Mouse (Mus musculus): ENCODE measurements around the gene Fat3. TPM values are rescaled to one million over a fixed set of nuclear protein-coding genes. Genes with fewer than 3 reads are reported as not detected.

Fat3 gene
- polyA plus RNA-seq, 1 experiment from 2014 or later: 1.8 TPM

DNA sequence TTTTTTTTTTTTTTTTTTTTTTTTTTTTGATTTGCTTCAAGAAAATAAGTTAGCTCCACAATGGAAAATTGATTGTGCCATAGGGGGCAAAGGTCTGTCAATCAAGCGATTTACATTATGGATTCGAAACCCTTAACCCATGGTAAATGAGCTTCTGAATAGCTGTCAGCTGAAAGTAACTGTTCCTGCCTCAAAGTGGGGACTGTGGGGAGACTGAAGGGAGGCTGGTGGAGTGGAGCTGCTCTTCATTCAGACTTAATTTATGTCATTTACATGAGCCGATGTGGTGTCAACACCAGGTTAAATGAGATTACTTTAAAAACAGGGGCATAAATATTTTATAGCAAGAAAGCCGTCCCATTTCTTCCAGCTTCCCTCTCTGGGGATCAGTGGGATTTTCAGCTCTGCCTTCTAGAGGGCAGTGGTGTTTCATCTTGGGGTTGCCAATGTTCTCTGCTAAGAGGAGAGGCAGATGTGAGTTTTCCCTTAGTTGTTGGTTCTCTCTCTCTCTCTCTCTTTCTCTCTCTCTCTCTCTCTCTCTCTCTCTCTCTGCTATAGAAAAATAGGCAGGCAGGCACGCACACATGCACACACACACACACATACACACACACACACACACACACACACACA is 581.6 kb downstream of the Fat3 start:
- WGBS: 66% methylated on average over 5 of the region's 5 CpGs

DNA sequence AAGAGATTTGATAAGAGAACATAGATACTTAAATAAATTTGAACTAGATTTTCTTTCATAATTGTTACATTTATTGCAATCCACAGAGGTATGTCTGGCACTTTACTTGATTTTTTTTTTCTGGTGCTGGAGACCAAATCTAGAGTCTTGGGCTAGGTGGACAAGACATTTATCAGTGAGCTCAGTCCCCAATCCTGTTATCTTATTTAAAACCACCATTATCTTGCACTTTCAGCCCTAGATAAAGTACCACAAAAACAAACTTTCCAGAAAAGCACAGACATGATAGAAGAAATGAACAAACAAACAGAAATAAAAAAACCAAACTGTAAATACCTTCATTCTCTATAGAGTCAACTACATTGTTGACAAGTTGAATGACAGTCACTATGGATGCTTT is 584.5 kb downstream of the Fat3 start:
- Histone ChIP-seq H3K27ac (replicated peaks in 1 of 2; ENCODE audit: control insufficient read depth in 1 of 2, insufficient read depth in 1 of 2, low read depth in 2 of 2, low read length in 2 of 2) (no peak overlapping the region), H3K36me3 (ENCODE audit: control insufficient read depth, insufficient read depth, low read length) (no peaks in the 10 kb centered on the region), H3K4me2 (ENCODE audit: low read length) (no peak overlapping the region), H3K9me3 (ENCODE audit: control insufficient read depth, low read length) (no peaks in the 10 kb centered on the region), H3K27me3 (ENCODE audit: control insufficient read depth, insufficient read depth, low read length) (no peaks in the 10 kb centered on the region), H3K4me3 (ENCODE audit: control insufficient read depth in 1 of 2, insufficient read depth in 1 of 2, low read depth in 1 of 2, low read length in 2 of 2) (no peak overlapping the region), H3K4me1 (ENCODE audit: control insufficient read depth in 2 of 2, insufficient read depth in 2 of 2, low read length in 2 of 2) (no peaks in the 10 kb centered on the region), H3K9ac (ENCODE audit: low read length) (no peak overlapping the region)
- no peak for ATAC-seq (ENCODE audit: insufficient number of reproducible peaks, insufficient read depth, low FRiP score, low read depth)

More for the DNA sequence above, 581.6 kb downstream of the Fat3 start:
- ATAC-seq (ENCODE audit: insufficient number of reproducible peaks, insufficient read depth, low FRiP score, low read depth): no peak
- H3K9me3 ChIP-seq (ENCODE audit: control insufficient read depth, low read length): no peaks in the 10 kb centered on the region
- no peak overlapping the region for H3K27ac ChIP-seq (replicated peaks in 1 of 2; ENCODE audit: control insufficient read depth in 1 of 2, insufficient read depth in 1 of 2, low read depth in 2 of 2, low read length in 2 of 2)
- no peaks in the 10 kb centered on the region for H3K4me1 ChIP-seq (ENCODE audit: control insufficient read depth in 2 of 2, insufficient read depth in 2 of 2, low read length in 2 of 2)
- H3K9ac ChIP-seq (ENCODE audit: low read length): no peak overlapping the region
- no peak overlapping the region for H3K4me2 ChIP-seq (ENCODE audit: low read length)
- H3K27me3 ChIP-seq (ENCODE audit: control insufficient read depth, insufficient read depth, low read length): no peaks in the 10 kb centered on the region
- H3K36me3 ChIP-seq (ENCODE audit: control insufficient read depth, insufficient read depth, low read length): no peaks in the 10 kb centered on the region
- no peak overlapping the region for H3K4me3 ChIP-seq (ENCODE audit: control insufficient read depth in 1 of 2, insufficient read depth in 1 of 2, low read depth in 1 of 2, low read length in 2 of 2)

DNA sequence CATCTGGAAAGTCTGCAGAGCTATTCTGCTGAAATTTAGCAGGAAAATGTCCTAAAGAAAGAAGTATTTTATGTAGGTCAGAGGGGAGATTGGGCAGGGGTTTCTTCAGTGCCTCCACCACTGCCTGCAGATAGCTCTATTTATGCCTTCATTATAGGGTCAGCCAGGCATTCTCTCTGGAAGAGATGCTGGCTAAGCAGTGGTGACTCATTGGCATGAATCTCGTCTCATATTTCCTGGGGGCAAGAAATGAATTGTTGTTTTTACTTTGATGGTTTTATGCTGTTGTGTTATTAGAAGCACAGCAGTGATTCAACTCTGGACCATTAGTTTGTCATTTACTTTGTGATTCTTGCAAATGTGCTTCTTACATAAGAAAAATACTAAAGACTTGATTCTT is 588.4 kb downstream of the Fat3 start:
- Histone ChIP-seq H3K36me3 (ENCODE audit: control insufficient read depth, insufficient read depth, low read length) (no peaks in the 10 kb centered on the region), H3K27me3 (ENCODE audit: control insufficient read depth, insufficient read depth, low read length) (no peaks in the 10 kb centered on the region), H3K27ac (replicated peaks in 1 of 2; ENCODE audit: control insufficient read depth in 1 of 2, insufficient read depth in 1 of 2, low read depth in 2 of 2, low read length in 2 of 2) (no peak overlapping the region), H3K4me3 (ENCODE audit: control insufficient read depth in 1 of 2, insufficient read depth in 1 of 2, low read depth in 1 of 2, low read length in 2 of 2) (no peak overlapping the region), H3K4me2 (ENCODE audit: low read length) (no peak overlapping the region), H3K9me3 (ENCODE audit: control insufficient read depth, low read length) (no peaks in the 10 kb centered on the region), H3K9ac (ENCODE audit: low read length) (no peak overlapping the region), H3K4me1 (ENCODE audit: control insufficient read depth in 2 of 2, insufficient read depth in 2 of 2, low read length in 2 of 2) (no peaks in the 10 kb centered on the region)
- WGBS: 40% methylated on average over 1 of the region's 1 CpGs
- ATAC-seq (ENCODE audit: insufficient number of reproducible peaks, insufficient read depth, low FRiP score, low read depth): no peak

DNA sequence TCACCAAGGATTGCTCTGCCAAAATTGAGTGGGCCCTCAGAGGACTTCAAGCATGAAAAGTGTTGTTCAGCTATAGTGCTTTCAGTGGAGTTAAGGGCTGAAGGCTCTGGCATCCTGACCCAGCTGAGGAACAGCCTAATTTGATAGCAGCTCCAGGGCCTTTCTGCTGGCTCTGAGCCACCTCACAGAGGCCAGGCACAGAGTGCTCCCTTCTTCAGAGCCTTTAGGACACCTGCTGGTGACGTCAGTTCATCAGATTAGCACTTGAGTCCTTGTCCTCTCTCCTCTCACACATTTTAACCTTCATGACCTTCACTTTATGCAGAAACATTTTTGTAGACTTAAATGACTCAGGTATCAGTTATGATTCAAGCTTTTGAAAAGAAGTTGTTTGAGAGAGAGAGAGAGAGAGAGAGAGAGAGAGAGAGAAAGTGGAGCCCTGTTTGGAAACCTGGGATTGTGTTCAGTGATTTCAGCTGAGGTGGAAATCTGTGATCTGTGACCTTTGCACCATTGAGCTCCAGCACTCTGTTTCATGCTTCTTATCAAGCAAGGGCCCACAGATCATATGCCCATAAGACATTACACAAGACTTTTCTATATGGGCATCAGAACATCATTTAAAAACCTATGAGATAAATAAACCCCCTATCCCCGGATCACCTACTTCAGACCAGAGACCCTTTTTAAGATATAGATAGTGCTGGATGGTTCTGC is 591.5 kb downstream of the Fat3 start:
- WGBS: 33% methylated on average over 2 of the region's 2 CpGs
- ATAC-seq (ENCODE audit: insufficient number of reproducible peaks, insufficient read depth, low FRiP score, low read depth): no peak
- Histone ChIP-seq H3K9ac (ENCODE audit: low read length) (no peak overlapping the region), H3K4me1 (ENCODE audit: control insufficient read depth in 2 of 2, insufficient read depth in 2 of 2, low read length in 2 of 2) (no peaks in the 10 kb centered on the region), H3K4me2 (ENCODE audit: low read length) (no peak overlapping the region), H3K9me3 (ENCODE audit: control insufficient read depth, low read length) (no peaks in the 10 kb centered on the region), H3K27me3 (ENCODE audit: control insufficient read depth, insufficient read depth, low read length) (no peaks in the 10 kb centered on the region), H3K36me3 (ENCODE audit: control insufficient read depth, insufficient read depth, low read length) (no peaks in the 10 kb centered on the region), H3K4me3 (ENCODE audit: control insufficient read depth in 1 of 2, insufficient read depth in 1 of 2, low read depth in 1 of 2, low read length in 2 of 2) (no peak overlapping the region), H3K27ac (replicated peaks in 1 of 2; ENCODE audit: control insufficient read depth in 1 of 2, insufficient read depth in 1 of 2, low read depth in 2 of 2, low read length in 2 of 2) (no peak overlapping the region)

DNA sequence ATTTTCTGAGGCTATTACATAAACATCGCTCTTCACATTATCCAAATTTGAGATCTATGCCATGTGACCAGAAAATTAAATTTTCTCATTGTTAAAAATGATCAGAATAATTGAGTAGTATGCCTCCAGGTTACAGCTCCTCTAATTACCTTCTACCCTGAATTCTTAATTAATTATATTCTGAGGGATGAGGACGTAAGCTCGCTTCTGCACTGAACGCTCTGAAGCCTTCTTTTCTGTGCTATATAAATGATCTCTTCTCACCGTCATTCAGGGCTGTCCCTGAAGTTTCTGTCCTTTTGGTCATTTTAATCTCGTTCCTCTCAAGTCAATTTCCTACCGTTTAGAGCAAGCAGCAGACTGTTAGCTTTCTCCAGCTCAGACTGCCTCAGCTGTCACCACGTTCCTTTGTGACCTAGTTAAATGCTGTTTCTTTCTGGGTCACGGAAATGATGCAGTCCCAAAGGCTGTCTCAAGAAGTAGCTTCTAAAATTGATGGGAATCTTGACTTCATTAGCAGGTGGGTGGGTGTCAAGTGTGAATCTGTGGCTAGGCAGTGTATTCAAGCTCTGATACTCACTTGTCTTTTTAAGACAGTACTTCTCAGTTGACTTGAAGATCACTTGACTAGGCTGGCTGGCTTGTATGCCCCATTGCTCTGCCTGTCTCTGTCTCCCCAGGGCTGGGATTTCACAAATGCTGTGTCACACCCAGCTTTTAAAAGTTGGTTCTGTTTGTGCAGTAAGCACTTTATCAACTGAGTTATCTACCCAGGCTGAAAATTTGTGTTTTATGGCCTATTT is 596.9 kb downstream of the Fat3 start:
- no peaks in the 10 kb centered on the region for H3K36me3 ChIP-seq (ENCODE audit: control insufficient read depth, insufficient read depth, low read length)
- H3K4me3 ChIP-seq (ENCODE audit: control insufficient read depth in 1 of 2, insufficient read depth in 1 of 2, low read depth in 1 of 2, low read length in 2 of 2): no peak overlapping the region
- H3K27ac ChIP-seq (replicated peaks in 1 of 2; ENCODE audit: control insufficient read depth in 1 of 2, insufficient read depth in 1 of 2, low read depth in 2 of 2, low read length in 2 of 2): no peak overlapping the region
- H3K4me1 ChIP-seq (ENCODE audit: control insufficient read depth in 2 of 2, insufficient read depth in 2 of 2, low read length in 2 of 2): no peaks in the 10 kb centered on the region
- no peak overlapping the region for H3K9ac ChIP-seq (ENCODE audit: low read length)
- 57% methylated on average over 9 of the region's 9 CpGs for WGBS
- no peak for ATAC-seq (ENCODE audit: insufficient number of reproducible peaks, insufficient read depth, low FRiP score, low read depth)
- H3K9me3 ChIP-seq (ENCODE audit: control insufficient read depth, low read length): no peaks in the 10 kb centered on the region
- H3K4me2 ChIP-seq (ENCODE audit: low read length): no peak overlapping the region
- H3K27me3 ChIP-seq (ENCODE audit: control insufficient read depth, insufficient read depth, low read length): no peaks in the 10 kb centered on the region

DNA sequence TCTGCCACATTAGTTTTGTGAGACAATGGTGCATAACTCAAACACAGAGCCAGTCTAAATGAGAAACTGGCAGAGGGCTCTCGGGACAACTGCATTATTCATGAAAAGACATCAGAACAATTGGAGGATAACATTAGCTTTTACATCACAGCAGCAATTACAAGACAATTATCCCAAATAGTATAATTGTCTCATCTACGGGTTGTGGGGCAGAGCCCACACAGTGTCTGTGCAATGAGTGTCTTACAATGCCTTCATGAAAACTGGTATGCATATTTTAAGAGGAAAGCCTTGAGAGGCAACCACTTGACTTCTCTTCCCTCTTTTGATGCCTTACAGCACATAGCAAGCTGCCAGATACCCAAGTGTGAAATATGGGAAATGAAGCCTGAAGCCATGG is 603.0 kb downstream of the Fat3 start:
- Histone ChIP-seq H3K9ac (ENCODE audit: low read length) (no peak overlapping the region), H3K4me2 (ENCODE audit: low read length) (no peak overlapping the region), H3K27me3 (ENCODE audit: control insufficient read depth, insufficient read depth, low read length) (no peaks in the 10 kb centered on the region), H3K4me3 (ENCODE audit: control insufficient read depth in 1 of 2, insufficient read depth in 1 of 2, low read depth in 1 of 2, low read length in 2 of 2) (no peak overlapping the region), H3K4me1 (ENCODE audit: control insufficient read depth in 2 of 2, insufficient read depth in 2 of 2, low read length in 2 of 2) (no peaks in the 10 kb centered on the region), H3K9me3 (ENCODE audit: control insufficient read depth, low read length) (no peaks in the 10 kb centered on the region), H3K27ac (replicated peaks in 1 of 2; ENCODE audit: control insufficient read depth in 1 of 2, insufficient read depth in 1 of 2, low read depth in 2 of 2, low read length in 2 of 2) (no peak overlapping the region), H3K36me3 (ENCODE audit: control insufficient read depth, insufficient read depth, low read length) (no peaks in the 10 kb centered on the region)
- WGBS: 72% methylated on average over 2 of the region's 2 CpGs
- ATAC-seq (ENCODE audit: insufficient number of reproducible peaks, insufficient read depth, low FRiP score, low read depth): no peak

DNA sequence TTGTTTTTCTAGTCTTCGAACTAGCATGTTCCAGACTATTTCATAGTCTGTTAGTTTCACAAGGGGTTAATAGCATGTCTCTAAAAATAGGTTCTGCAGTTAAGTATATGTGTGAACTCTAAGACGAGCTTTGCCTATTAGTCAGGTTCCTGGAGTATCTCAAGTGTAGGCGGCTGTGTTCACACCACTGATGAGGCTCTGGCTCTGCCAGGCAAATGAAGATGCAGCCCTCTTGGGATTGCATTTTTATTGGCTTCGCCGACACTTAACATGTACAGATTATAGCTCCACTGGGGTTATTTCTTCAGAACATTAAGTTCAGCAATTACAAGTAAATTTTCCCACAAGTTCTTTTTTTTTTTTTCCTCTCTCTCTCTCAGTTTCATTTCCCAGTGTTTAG is 614.3 kb downstream of the Fat3 start:
- WGBS: 29% methylated on average over 5 of the region's 5 CpGs
- H3K4me3 ChIP-seq (ENCODE audit: control insufficient read depth in 1 of 2, insufficient read depth in 1 of 2, low read depth in 1 of 2, low read length in 2 of 2): no peak overlapping the region
- H3K4me2 ChIP-seq (ENCODE audit: low read length): no peak overlapping the region
- ATAC-seq (ENCODE audit: insufficient number of reproducible peaks, insufficient read depth, low FRiP score, low read depth): no peak
- H3K27me3 ChIP-seq (ENCODE audit: control insufficient read depth, insufficient read depth, low read length): no peaks in the 10 kb centered on the region
- H3K9me3 ChIP-seq (ENCODE audit: control insufficient read depth, low read length): no peaks in the 10 kb centered on the region
- H3K27ac ChIP-seq (replicated peaks in 1 of 2; ENCODE audit: control insufficient read depth in 1 of 2, insufficient read depth in 1 of 2, low read depth in 2 of 2, low read length in 2 of 2): no peak overlapping the region
- H3K4me1 ChIP-seq (ENCODE audit: control insufficient read depth in 2 of 2, insufficient read depth in 2 of 2, low read length in 2 of 2): peaks cover 2 to 5% of the 10 kb centered on the region in 2 experiments; a peak in 3 of 4 replicates
- H3K36me3 ChIP-seq (ENCODE audit: control insufficient read depth, insufficient read depth, low read length): no peaks in the 10 kb centered on the region
- H3K9ac ChIP-seq (ENCODE audit: low read length): no peak overlapping the region
